Mouse (Mus musculus): ENCODE measurements around the gene Arpc4. TPM values are rescaled to one million over a fixed set of nuclear protein-coding genes. Genes with fewer than 3 reads are reported as not detected.

Arpc4 gene
- polyA plus RNA-seq, 1 experiment from 2014 or later: 265 TPM

DNA sequence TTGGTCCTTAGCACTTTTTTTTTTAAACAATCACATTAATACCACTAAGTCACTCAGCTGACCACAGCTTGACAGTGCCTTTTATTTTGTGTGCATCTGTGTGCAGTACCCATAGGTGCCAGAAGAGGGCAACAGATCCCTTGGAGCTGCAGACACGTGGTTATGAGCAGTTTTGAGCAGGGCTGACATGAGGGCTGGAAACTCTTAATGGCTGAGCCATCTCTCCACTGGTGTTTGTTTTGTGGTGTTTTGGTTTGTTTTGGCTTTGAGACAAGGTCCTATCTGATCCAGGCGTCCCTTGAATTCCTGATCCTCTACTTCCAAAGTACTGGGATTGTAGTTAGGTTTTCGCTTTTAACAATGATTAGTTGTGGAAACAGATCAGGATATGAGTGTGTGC is 49.5 kb downstream of the Arpc4 start:
- DNase-seq (ENCODE audit: low spot score) (no peak), ATAC-seq (no peak)
- Histone ChIP-seq H3K36me3 (ENCODE audit: control insufficient read depth, insufficient read depth, low read length) (no peaks in the 10 kb centered on the region), H3K4me3 (ENCODE audit: low read depth, low read length) (no peak overlapping the region), H3K27ac (ENCODE audit: low read depth, low read length) (no peak overlapping the region), H3K27me3 (replicated peaks; ENCODE audit: control insufficient read depth, insufficient read depth, low read length) (no peaks in the 10 kb centered on the region), H3K4me1 (ENCODE audit: control insufficient read depth, insufficient read depth, low read length) (no peaks in the 10 kb centered on the region), H3K9me3 (replicated peaks; ENCODE audit: control insufficient read depth, low read length) (no peaks in the 10 kb centered on the region), H3K9ac (ENCODE audit: low read length) (no peak overlapping the region), H3K4me2 (ENCODE audit: low read length) (no peak overlapping the region)
- WGBS: 61% methylated on average over 3 of the region's 3 CpGs

DNA sequence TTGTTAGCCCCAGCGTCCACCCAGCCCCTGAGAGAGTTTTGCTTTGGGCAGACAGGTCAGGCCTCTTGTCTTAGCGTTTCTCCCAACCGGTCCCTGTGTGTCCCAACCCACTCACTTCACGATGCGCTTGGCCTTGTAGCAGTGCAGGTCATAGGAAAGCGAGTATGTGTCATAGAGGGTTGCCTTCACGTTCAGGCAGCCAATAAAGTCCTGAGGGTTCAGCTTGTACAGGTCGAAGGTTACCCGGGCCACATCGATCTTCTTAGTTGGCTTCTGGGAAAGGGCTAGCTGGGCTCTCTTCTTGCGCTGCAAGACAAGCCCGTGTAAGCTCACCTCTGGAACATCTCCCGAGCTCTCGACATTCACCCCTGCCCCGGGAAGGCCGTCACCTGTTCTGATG is 50.1 kb downstream of the Arpc4 start:
- 93% methylated on average over 16 of the region's 16 CpGs for WGBS
- no peak overlapping the region for H3K4me3 ChIP-seq (ENCODE audit: low read depth, low read length)
- H3K9me3 ChIP-seq (replicated peaks; ENCODE audit: control insufficient read depth, low read length): no peaks in the 10 kb centered on the region
- no peaks in the 10 kb centered on the region for H3K27me3 ChIP-seq (replicated peaks; ENCODE audit: control insufficient read depth, insufficient read depth, low read length)
- no peak overlapping the region for H3K4me2 ChIP-seq (ENCODE audit: low read length)
- ATAC-seq (no peak), DNase-seq (ENCODE audit: low spot score) (no peak)
- H3K9ac ChIP-seq (ENCODE audit: low read length): no peak overlapping the region
- no peaks in the 10 kb centered on the region for H3K36me3 ChIP-seq (ENCODE audit: control insufficient read depth, insufficient read depth, low read length)
- no peak overlapping the region for H3K27ac ChIP-seq (ENCODE audit: low read depth, low read length)
- no peaks in the 10 kb centered on the region for H3K4me1 ChIP-seq (ENCODE audit: control insufficient read depth, insufficient read depth, low read length)

DNA sequence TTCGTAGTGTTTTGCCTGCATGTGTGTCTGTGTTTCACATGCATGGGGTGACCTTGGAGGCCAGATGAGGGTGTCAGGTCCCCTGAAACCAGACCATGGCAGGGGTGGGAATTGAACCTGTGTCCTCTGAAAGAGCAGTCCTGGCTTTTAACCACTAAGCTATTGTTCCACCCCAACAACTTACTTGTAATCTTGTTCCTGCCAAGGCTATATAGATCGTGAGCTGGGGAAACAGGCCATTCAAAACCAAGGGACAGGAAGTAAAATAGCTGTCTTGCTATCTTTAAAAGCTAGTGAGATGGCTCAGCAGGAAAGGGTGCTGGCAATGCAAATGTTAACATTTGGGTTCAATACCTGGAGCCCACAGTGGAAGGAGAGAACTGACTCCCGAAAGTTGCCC is 52.0 kb downstream of the Arpc4 start:
- ATAC-seq (no peak), DNase-seq (ENCODE audit: low spot score) (no peak)
- Histone ChIP-seq H3K4me1 (ENCODE audit: control insufficient read depth, insufficient read depth, low read length) (no peaks in the 10 kb centered on the region), H3K4me2 (ENCODE audit: low read length) (no peak overlapping the region), H3K9me3 (replicated peaks; ENCODE audit: control insufficient read depth, low read length) (no peaks in the 10 kb centered on the region), H3K9ac (ENCODE audit: low read length) (no peak overlapping the region), H3K27me3 (replicated peaks; ENCODE audit: control insufficient read depth, insufficient read depth, low read length) (no peaks in the 10 kb centered on the region), H3K27ac (ENCODE audit: low read depth, low read length) (no peak overlapping the region), H3K4me3 (ENCODE audit: low read depth, low read length) (no peak overlapping the region), H3K36me3 (ENCODE audit: control insufficient read depth, insufficient read depth, low read length) (no peaks in the 10 kb centered on the region)
- 88% methylated on average over 3 of the region's 3 CpGs for WGBS

DNA sequence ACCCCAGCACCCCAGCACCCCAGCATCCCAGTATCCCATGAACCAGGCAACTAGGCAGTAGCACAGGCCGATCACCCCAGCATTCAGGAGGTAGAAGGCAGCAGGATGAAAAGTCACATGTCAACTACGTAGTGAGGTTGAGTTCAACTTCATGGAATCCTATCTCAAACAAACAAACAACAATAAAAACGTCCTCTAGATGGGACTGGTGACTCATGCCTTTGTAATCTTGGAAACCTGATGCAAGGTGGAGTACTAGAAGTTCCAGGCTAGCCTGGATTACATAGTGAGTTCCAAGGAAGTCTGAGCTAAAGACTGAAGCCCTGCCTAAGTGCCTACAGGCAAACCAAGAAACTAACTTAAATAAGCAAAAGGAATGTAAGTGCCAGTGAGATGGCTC is 52.9 kb downstream of the Arpc4 start:
- ATAC-seq (no peak), DNase-seq (ENCODE audit: low spot score) (no peak)
- 66% methylated on average over 3 of the region's 3 CpGs for whole genome bisulfite sequencing
- Histone ChIP-seq H3K36me3 (ENCODE audit: control insufficient read depth, insufficient read depth, low read length) (no peaks in the 10 kb centered on the region), H3K9me3 (replicated peaks; ENCODE audit: control insufficient read depth, low read length) (no peaks in the 10 kb centered on the region), H3K4me3 (ENCODE audit: low read depth, low read length) (no peak overlapping the region), H3K4me1 (ENCODE audit: control insufficient read depth, insufficient read depth, low read length) (no peaks in the 10 kb centered on the region), H3K27ac (ENCODE audit: low read depth, low read length) (no peak overlapping the region), H3K9ac (ENCODE audit: low read length) (no peak overlapping the region), H3K27me3 (replicated peaks; ENCODE audit: control insufficient read depth, insufficient read depth, low read length) (no peaks in the 10 kb centered on the region), H3K4me2 (ENCODE audit: low read length) (no peak overlapping the region)

DNA sequence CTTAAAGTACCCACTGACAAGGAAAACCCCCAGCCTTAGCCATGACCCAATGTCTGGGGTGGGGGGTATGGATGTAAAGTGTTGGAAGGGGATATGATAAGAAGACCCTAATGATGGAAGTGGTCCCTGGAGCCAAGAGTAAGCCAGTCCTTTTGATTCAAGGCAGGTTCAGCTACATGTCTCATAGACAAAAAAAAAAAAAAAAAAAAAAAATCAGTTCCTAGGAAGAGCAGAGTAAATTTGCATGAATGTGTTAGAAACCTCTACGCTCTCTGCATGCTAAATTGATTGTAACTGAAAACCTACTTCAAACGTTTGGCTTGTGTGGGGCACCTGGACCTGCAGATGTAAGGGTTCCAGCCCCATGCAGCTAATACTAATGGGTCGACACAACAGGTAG is 53.9 kb downstream of the Arpc4 start:
- H3K4me2 ChIP-seq (ENCODE audit: low read length): no peak overlapping the region
- H3K27ac ChIP-seq (ENCODE audit: low read depth, low read length): no peak overlapping the region
- no peaks in the 10 kb centered on the region for H3K27me3 ChIP-seq (replicated peaks; ENCODE audit: control insufficient read depth, insufficient read depth, low read length)
- H3K4me3 ChIP-seq (ENCODE audit: low read depth, low read length): no peak overlapping the region
- H3K36me3 ChIP-seq (ENCODE audit: control insufficient read depth, insufficient read depth, low read length): no peaks in the 10 kb centered on the region
- DNase-seq (ENCODE audit: low spot score) (no peak), ATAC-seq (no peak)
- H3K9me3 ChIP-seq (replicated peaks; ENCODE audit: control insufficient read depth, low read length): no peaks in the 10 kb centered on the region
- H3K4me1 ChIP-seq (ENCODE audit: control insufficient read depth, insufficient read depth, low read length): no peaks in the 10 kb centered on the region
- H3K9ac ChIP-seq (ENCODE audit: low read length): no peak overlapping the region
- WGBS: 59% methylated on average over 3 of the region's 3 CpGs

DNA sequence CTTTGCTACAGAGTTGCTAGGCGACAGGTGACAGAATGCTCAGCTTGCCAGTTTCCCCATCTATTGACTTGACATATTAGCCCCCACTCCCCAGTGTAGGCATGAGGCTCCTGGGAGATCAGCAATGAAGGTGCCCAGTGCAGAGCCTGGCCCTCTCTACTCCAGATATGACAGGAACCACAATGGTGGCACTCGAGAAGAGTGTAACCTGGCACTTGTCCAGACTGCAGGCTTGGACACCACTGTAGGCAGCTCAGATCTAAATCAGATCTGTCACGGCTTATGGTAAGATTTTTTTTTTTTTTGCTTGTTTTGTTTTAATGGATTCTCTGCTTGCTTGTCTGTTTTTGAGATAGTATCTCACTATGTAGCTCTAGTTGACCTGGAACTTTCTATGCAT is 55.7 kb downstream of the Arpc4 start:
- Histone ChIP-seq H3K4me3 (ENCODE audit: low read depth, low read length) (no peak overlapping the region), H3K9ac (ENCODE audit: low read length) (no peak overlapping the region), H3K36me3 (ENCODE audit: control insufficient read depth, insufficient read depth, low read length) (no peaks in the 10 kb centered on the region), H3K4me2 (ENCODE audit: low read length) (no peak overlapping the region), H3K4me1 (ENCODE audit: control insufficient read depth, insufficient read depth, low read length) (no peaks in the 10 kb centered on the region), H3K27me3 (replicated peaks; ENCODE audit: control insufficient read depth, insufficient read depth, low read length) (no peaks in the 10 kb centered on the region), H3K9me3 (replicated peaks; ENCODE audit: control insufficient read depth, low read length) (no peaks in the 10 kb centered on the region), H3K27ac (ENCODE audit: low read depth, low read length) (no peak overlapping the region)
- 66% methylated on average over 3 of the region's 3 CpGs for WGBS
- no peak for DNase-seq (ENCODE audit: low spot score)
- no peak for ATAC-seq

DNA sequence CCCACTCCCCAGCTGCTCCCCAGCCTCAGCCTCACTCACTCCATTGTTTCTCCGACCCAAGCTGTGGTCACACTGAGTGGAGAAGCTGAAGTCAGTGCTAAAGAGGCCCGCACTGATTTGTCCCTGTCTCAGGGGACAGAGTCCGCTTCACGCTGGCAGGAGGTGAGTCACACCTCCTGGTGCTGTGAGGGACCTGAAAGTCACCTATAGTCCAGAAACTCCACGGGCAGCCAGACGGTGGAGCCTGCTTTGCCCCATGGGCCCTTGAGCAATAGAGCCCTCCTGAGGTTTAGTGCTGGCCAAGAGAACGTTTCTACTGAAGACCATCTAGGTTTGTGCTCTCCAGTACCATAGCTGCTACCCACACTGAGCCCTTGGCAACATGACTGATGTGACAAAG is 56.8 kb downstream of the Arpc4 start:
- ATAC-seq: no peak
- Histone ChIP-seq H3K4me1 (ENCODE audit: control insufficient read depth, insufficient read depth, low read length) (no peaks in the 10 kb centered on the region), H3K27me3 (replicated peaks; ENCODE audit: control insufficient read depth, insufficient read depth, low read length) (no peaks in the 10 kb centered on the region), H3K9ac (ENCODE audit: low read length) (no peak overlapping the region), H3K4me3 (ENCODE audit: low read depth, low read length) (no peak overlapping the region), H3K36me3 (ENCODE audit: control insufficient read depth, insufficient read depth, low read length) (no peaks in the 10 kb centered on the region), H3K27ac (ENCODE audit: low read depth, low read length) (no peak overlapping the region), H3K4me2 (ENCODE audit: low read length) (no peak overlapping the region), H3K9me3 (replicated peaks; ENCODE audit: control insufficient read depth, low read length) (no peaks in the 10 kb centered on the region)
- DNase-seq (ENCODE audit: low spot score): no peak
- WGBS: 78% methylated on average over 7 of the region's 7 CpGs

DNA sequence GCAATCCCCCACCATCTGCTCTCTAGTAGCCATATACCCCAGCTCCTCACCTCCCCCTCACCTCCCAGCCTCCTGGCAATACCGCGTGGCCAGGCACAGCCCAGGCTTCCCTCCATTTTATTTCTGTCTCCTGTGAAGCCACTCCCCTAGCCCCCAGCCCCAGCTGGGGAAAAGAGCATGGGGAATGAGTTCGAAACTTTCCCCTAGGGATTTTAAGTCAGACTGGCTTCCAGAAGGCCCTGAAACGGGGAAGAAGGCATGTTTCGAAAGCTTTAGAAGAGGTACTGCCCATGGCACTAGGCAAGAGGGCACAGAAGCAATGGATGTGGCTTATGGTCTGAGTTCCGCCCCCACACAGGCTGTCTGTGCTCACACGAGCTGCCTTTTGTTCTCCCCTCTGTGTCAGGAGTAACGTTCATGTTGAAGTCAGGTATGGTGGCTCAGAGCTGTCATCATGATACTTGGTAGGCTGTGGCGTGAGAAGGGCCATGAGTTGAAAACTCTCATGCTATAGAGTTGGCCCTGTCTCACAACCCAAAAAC is 57.8 kb downstream of the Arpc4 start, which contains the start of gene Cidec:
Cidec (minus strand) TSS at position 97 of the 542 bp plus-strand sequence.
- 74% methylated on average over 9 of the region's 9 CpGs for WGBS

DNA sequence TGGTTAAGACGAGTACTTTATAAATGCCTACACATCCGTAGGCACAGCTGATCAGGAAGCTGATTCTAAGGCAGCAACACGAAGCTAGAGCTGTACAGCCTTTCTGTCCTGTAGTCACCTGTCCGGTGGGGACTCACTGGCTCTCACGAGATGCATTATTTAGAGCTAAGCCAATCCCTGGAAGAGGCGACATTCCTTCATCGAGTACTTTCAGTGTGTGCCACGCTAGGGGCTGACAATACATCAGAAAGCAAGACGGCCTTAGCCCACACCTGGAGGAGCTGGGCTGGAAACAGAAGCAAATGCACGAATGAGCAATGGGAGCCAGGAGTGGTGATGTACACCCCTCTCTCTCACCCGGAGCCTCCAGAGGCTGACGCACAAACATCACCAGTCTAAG is 59.2 kb downstream of the Arpc4 start:
- Histone ChIP-seq H3K27ac (ENCODE audit: low read depth, low read length) (no peak overlapping the region), H3K9me3 (replicated peaks; ENCODE audit: control insufficient read depth, low read length) (no peaks in the 10 kb centered on the region), H3K36me3 (ENCODE audit: control insufficient read depth, insufficient read depth, low read length) (no peaks in the 10 kb centered on the region), H3K27me3 (replicated peaks; ENCODE audit: control insufficient read depth, insufficient read depth, low read length) (no peaks in the 10 kb centered on the region), H3K4me1 (ENCODE audit: control insufficient read depth, insufficient read depth, low read length) (no peaks in the 10 kb centered on the region), H3K4me3 (ENCODE audit: low read depth, low read length) (no peak overlapping the region), H3K9ac (ENCODE audit: low read length) (no peak overlapping the region), H3K4me2 (ENCODE audit: low read length) (no peak overlapping the region)
- DNase-seq (ENCODE audit: low spot score) (no peak), ATAC-seq (no peak)
- WGBS: 81% methylated on average over 12 of the region's 12 CpGs

More for the DNA sequence above, 57.8 kb downstream of the Arpc4 start, which contains the start of gene Cidec:
- Histone ChIP-seq H3K4me1 (ENCODE audit: control insufficient read depth, insufficient read depth, low read length) (no peaks in the 10 kb centered on the region), H3K9me3 (replicated peaks; ENCODE audit: control insufficient read depth, low read length) (no peaks in the 10 kb centered on the region), H3K27ac (ENCODE audit: low read depth, low read length) (no peak within 1 kb of the TSS), H3K9ac (ENCODE audit: low read length) (no peak within 1 kb of the TSS), H3K4me3 (ENCODE audit: low read depth, low read length) (no peak within 1 kb of the TSS), H3K27me3 (replicated peaks; ENCODE audit: control insufficient read depth, insufficient read depth, low read length) (no peaks in the 10 kb centered on the region), H3K4me2 (ENCODE audit: low read length) (no peak within 1 kb of the TSS), H3K36me3 (ENCODE audit: control insufficient read depth, insufficient read depth, low read length) (no peaks in the 10 kb centered on the region)
- no peak for DNase-seq (ENCODE audit: low spot score)
- ATAC-seq: no peak

Measured in forebrain, embryonic 14.5 days (tissue).